Mouse (Mus musculus) lung, adult 2 months (tissue): ENCODE results near the gene Suv39h1.

ENCODE experiments used
- CTCF ChIP-seq: fragments of 200-500 bp; IDR thresholded peaks from 2 replicates; pipeline ENCODE4 v1.5.1; 2011; ENCODE audit warnings: mild to moderate bottlenecking, low read length, control low read depth; ENCODE audit not compliant: insufficient read depth
- POLR2A ChIP-seq: fragments of 200-500 bp; IDR thresholded peaks from 2 replicates; pipeline ENCODE4 v1.6.1; 2011; ENCODE audit warnings: low read depth, mild to moderate bottlenecking, control low read depth, low read length, borderline replicate concordance; ENCODE audit errors: extremely low read depth

- no peak for TF ChIP-seq POLR2A
- no peak for TF ChIP-seq CTCF
Measured at GRCm38 (mm10) chrX:8095546-8095945, 21.0 kb upstream of the Suv39h1 start.
